Mouse (Mus musculus) liver, embryonic 14.5 days (tissue): ENCODE results near the gene Creg1.

ENCODE experiments used
- CTCF ChIP-seq: IDR thresholded peaks from 2 replicates; pipeline ENCODE4 v1.5.1; 2016; ENCODE audit warnings: antibody characterized with exemption, low read depth, control low read depth
- EP300 ChIP-seq: IDR thresholded peaks from 2 replicates; pipeline ENCODE4 v1.6.1; 2016; ENCODE audit warnings: antibody characterized with exemption, low read depth

GRCm38 (mm10) chr1:165728057-165728639 lies 35.4 kb upstream of the Creg1 start:
- TF ChIP-seq CTCF (no peak), EP300 (no peak)
